Mouse (Mus musculus): ENCODE data around the gene Cradd. TPM values are rescaled to one million over a fixed set of nuclear protein-coding genes. Genes with fewer than 3 reads are reported as not detected.

Gene Cradd
- polyA plus RNA-seq, 1 experiment from 2014 or later = 14.4 TPM

DNA sequence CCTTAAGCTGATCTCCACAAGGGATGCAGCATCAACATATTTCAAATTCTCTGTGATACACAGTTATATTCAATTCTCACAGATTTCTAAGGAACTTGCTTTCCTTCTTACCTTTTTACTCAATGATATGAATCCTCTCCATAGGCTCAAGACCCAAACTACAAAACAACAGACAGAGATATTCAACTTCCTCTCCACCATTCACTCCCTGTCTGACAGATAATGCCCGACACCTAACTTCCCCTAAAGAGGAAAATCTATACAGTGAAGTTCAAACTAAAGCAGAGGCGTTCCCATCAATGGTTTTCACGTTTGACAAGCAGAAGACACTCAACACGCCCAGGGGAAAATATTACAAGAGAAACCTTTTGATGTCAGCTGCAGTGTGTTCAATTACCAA, 97.2 kb downstream of the Cradd start:
- Histone ChIP-seq H3K9ac (replicated peaks) (no peak overlapping the region), H3K4me3 (no peak overlapping the region), H3K36me3 (no peaks in the 10 kb centered on the region), H3K4me2 (replicated peaks) (no peak overlapping the region), H3K27ac (replicated peaks) (no peak overlapping the region), H3K9me3 (no peaks in the 10 kb centered on the region), H3K4me1 (peaks cover 6% of the 10 kb centered on the region), H3K27me3 (no peaks in the 10 kb centered on the region)
- 64% methylated on average over 4 of the region's 4 CpGs for WGBS
- ATAC-seq (ENCODE audit: low FRiP score, low read depth) = no peak

GRCm38 (mm10) chr10:95225006-95225405, 98.9 kb downstream of the Cradd start:
- Histone ChIP-seq H3K4me3 (no peak overlapping the region), H3K4me1 (peaks cover 6% of the 10 kb centered on the region), H3K9me3 (no peaks in the 10 kb centered on the region), H3K27me3 (no peaks in the 10 kb centered on the region), H3K27ac (replicated peaks) (no peak overlapping the region), H3K9ac (replicated peaks) (no peak overlapping the region), H3K4me2 (replicated peaks) (no peak overlapping the region), H3K36me3 (no peaks in the 10 kb centered on the region)
- no peak for ATAC-seq (ENCODE audit: low FRiP score, low read depth)
- 85% methylated on average over 4 of the region's 4 CpGs for WGBS

DNA sequence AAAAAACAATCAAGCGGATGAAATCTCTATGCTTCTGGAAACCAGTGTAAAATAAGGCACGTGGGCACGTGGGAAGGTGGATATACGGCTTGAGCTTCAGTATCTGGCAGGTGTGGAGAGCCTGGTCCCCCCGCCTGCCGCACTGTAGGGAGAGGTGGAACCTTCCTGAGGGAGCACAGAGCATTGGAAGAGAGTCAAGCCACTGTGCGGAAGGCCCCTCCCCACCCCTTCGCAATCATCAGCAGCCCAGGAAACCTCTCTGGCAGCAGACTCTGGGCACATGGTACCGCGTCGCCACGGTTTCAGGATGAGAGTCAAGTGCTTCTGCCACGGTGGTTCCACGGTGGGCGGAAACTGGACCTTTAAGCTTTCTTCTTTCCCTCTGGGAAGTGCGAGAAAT, 100.7 kb downstream of the Cradd start:
- H3K9ac ChIP-seq (replicated peaks) = no peak overlapping the region
- no peak for ATAC-seq (ENCODE audit: low FRiP score, low read depth)
- WGBS = 81% methylated on average over 16 of the region's 16 CpGs

GRCm38 (mm10) chr10:95221914-95222313, 102.0 kb downstream of the Cradd start:
- no peak overlapping the region for H3K27ac ChIP-seq (replicated peaks)
- no peak for ATAC-seq (ENCODE audit: low FRiP score, low read depth)
- no peaks in the 10 kb centered on the region for H3K36me3 ChIP-seq
- no peak overlapping the region for H3K4me2 ChIP-seq (replicated peaks)
- H3K4me3 ChIP-seq = no peak overlapping the region
- H3K9me3 ChIP-seq = no peaks in the 10 kb centered on the region
- no peak overlapping the region for H3K9ac ChIP-seq (replicated peaks)
- WGBS = 84% methylated on average over 9 of the region's 9 CpGs
- H3K4me1 ChIP-seq = no peaks in the 10 kb centered on the region
- no peaks in the 10 kb centered on the region for H3K27me3 ChIP-seq

More for the DNA sequence above, 100.7 kb downstream of the Cradd start:
- Histone ChIP-seq H3K36me3 (no peaks in the 10 kb centered on the region), H3K27me3 (no peaks in the 10 kb centered on the region), H3K4me1 (peaks cover 4% of the 10 kb centered on the region; the same call in 1 of the 2 replicates), H3K4me3 (no peak overlapping the region), H3K27ac (replicated peaks) (no peak overlapping the region), H3K9me3 (no peaks in the 10 kb centered on the region), H3K4me2 (replicated peaks) (no peak overlapping the region)

- ATAC-seq (ENCODE audit: low FRiP score, low read depth) = no peak
- Histone ChIP-seq H3K36me3 (no peaks in the 10 kb centered on the region), H3K9ac (replicated peaks) (no peak overlapping the region), H3K9me3 (no peaks in the 10 kb centered on the region), H3K4me3 (no peak overlapping the region), H3K27me3 (no peaks in the 10 kb centered on the region), H3K4me2 (replicated peaks) (no peak overlapping the region), H3K27ac (replicated peaks) (no peak overlapping the region), H3K4me1 (no peaks in the 10 kb centered on the region)
- WGBS = 60% methylated on average over 3 of the region's 3 CpGs
These were observed 103.4 kb downstream of the Cradd start for GRCm38 (mm10) chr10:95220536-95220935.

GRCm38 (mm10) chr10:95218683-95219060, 105.3 kb downstream of the Cradd start:
- ATAC-seq (ENCODE audit: low FRiP score, low read depth) = no peak
- H3K4me3 ChIP-seq = no peak overlapping the region
- H3K4me1 ChIP-seq = no peaks in the 10 kb centered on the region
- no peak overlapping the region for H3K4me2 ChIP-seq (replicated peaks)
- H3K27ac ChIP-seq (replicated peaks) = no peak overlapping the region
- no peaks in the 10 kb centered on the region for H3K27me3 ChIP-seq
- no peaks in the 10 kb centered on the region for H3K9me3 ChIP-seq
- 89% methylated on average over 9 of the region's 9 CpGs for WGBS
- no peaks in the 10 kb centered on the region for H3K36me3 ChIP-seq
- H3K9ac ChIP-seq (replicated peaks) = no peak overlapping the region

- WGBS = 66% methylated on average over 18 of the region's 18 CpGs
- no peaks in the 10 kb centered on the region for H3K36me3 ChIP-seq
- H3K4me3 ChIP-seq = no peak overlapping the region
- no peak overlapping the region for H3K4me2 ChIP-seq (replicated peaks)
- no peak overlapping the region for H3K9ac ChIP-seq (replicated peaks)
- H3K4me1 ChIP-seq = no peaks in the 10 kb centered on the region
- ATAC-seq (ENCODE audit: low FRiP score, low read depth) = no peak
- no peak overlapping the region for H3K27ac ChIP-seq (replicated peaks)
- no peaks in the 10 kb centered on the region for H3K9me3 ChIP-seq
- H3K27me3 ChIP-seq = no peaks in the 10 kb centered on the region
These were observed 105.8 kb downstream of the Cradd start for GRCm38 (mm10) chr10:95217956-95218682.

DNA sequence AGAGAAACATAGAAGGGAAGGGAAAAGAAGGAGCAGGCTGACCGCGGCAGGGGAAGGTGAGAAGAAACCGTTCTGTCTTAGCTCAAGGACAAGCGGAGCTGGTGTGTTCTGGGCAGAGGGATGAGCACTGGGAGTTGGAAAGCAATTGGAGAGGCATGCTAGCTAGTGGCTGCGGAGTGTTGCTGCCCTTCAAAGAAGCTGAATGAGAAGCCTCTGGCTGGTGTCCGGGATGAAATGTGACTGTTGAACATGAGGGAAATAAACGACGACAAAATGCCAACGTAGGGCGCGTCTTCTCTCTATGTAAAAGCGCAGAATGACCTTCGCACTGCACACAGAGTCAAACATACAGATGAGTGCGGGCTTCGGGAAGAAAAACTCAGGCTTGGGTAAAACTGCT, 108.6 kb downstream of the Cradd start:
- no peak for ATAC-seq (ENCODE audit: low FRiP score, low read depth)
- WGBS = 93% methylated on average over 15 of the region's 15 CpGs
- H3K36me3 ChIP-seq = no peaks in the 10 kb centered on the region
- no peak overlapping the region for H3K4me3 ChIP-seq
- H3K4me2 ChIP-seq (replicated peaks) = no peak overlapping the region
- H3K27ac ChIP-seq (replicated peaks) = no peak overlapping the region
- H3K9ac ChIP-seq (replicated peaks) = no peak overlapping the region
- H3K9me3 ChIP-seq = no peaks in the 10 kb centered on the region
- no peaks in the 10 kb centered on the region for H3K4me1 ChIP-seq
- H3K27me3 ChIP-seq = no peaks in the 10 kb centered on the region

- Histone ChIP-seq H3K36me3 (no peaks in the 10 kb centered on the region), H3K9ac (replicated peaks) (no peak overlapping the region), H3K4me2 (replicated peaks) (no peak overlapping the region), H3K27me3 (no peaks in the 10 kb centered on the region), H3K9me3 (no peaks in the 10 kb centered on the region), H3K4me1 (no peaks in the 10 kb centered on the region), H3K4me3 (no peak overlapping the region), H3K27ac (replicated peaks) (no peak overlapping the region)
- WGBS = 82% methylated on average over 9 of the region's 9 CpGs
- ATAC-seq (ENCODE audit: low FRiP score, low read depth) = no peak
These were observed 110.1 kb downstream of the Cradd start for GRCm38 (mm10) chr10:95213820-95214219.

GRCm38 (mm10) chr10:95213311-95213710, 110.6 kb downstream of the Cradd start:
- no peaks in the 10 kb centered on the region for H3K27me3 ChIP-seq
- H3K36me3 ChIP-seq = no peaks in the 10 kb centered on the region
- ATAC-seq (ENCODE audit: low FRiP score, low read depth) = no peak
- H3K4me1 ChIP-seq = no peaks in the 10 kb centered on the region
- 91% methylated on average over 8 of the region's 8 CpGs for WGBS
- no peaks in the 10 kb centered on the region for H3K9me3 ChIP-seq
- no peak overlapping the region for H3K4me2 ChIP-seq (replicated peaks)
- no peak overlapping the region for H3K4me3 ChIP-seq
- no peak overlapping the region for H3K27ac ChIP-seq (replicated peaks)
- no peak overlapping the region for H3K9ac ChIP-seq (replicated peaks)

- Histone ChIP-seq H3K27ac (replicated peaks) (no peak overlapping the region), H3K4me1 (no peaks in the 10 kb centered on the region)
- 92% methylated on average over 8 of the region's 8 CpGs for WGBS
These were observed 112.3 kb downstream of the Cradd start for GRCm38 (mm10) chr10:95211660-95212059.

GRCm38 (mm10) chr10:95210664-95211372, 113.1 kb downstream of the Cradd start:
- ATAC-seq (ENCODE audit: low FRiP score, low read depth) = no peak
- Histone ChIP-seq H3K27me3 (no peaks in the 10 kb centered on the region), H3K9ac (replicated peaks) (no peak overlapping the region), H3K9me3 (no peaks in the 10 kb centered on the region), H3K4me3 (no peak overlapping the region), H3K4me2 (replicated peaks) (no peak overlapping the region), H3K4me1 (no peaks in the 10 kb centered on the region), H3K36me3 (no peaks in the 10 kb centered on the region), H3K27ac (replicated peaks) (no peak overlapping the region)
- 78% methylated on average over 7 of the region's 7 CpGs for WGBS

More at GRCm38 (mm10) chr10:95211660-95212059, 112.3 kb downstream of the Cradd start:
- H3K4me3 ChIP-seq = no peak overlapping the region
- no peak for ATAC-seq (ENCODE audit: low FRiP score, low read depth)
- H3K9me3 ChIP-seq = no peaks in the 10 kb centered on the region
- no peaks in the 10 kb centered on the region for H3K36me3 ChIP-seq
- no peaks in the 10 kb centered on the region for H3K27me3 ChIP-seq
- H3K4me2 ChIP-seq (replicated peaks) = no peak overlapping the region
- H3K9ac ChIP-seq (replicated peaks) = no peak overlapping the region

Measured in midbrain, embryonic 12.5 days (tissue).